Mouse (Mus musculus) adrenal gland, adult 18-20 months (tissue): Measurements from ENCODE around the gene Hyal2. TPM values are rescaled to one million over a fixed set of nuclear protein-coding genes. Genes with fewer than 3 reads are reported as not detected.
"Not testable (repeated sequence)": the region's sequence is repeated elsewhere in the genome, so short reads cannot be mapped to it uniquely, and the experiment has no call there.

Experiments
- DNase-seq, 2 experiments: peaks; one replicate each; pipeline ENCODE4 v3.0.0; 2021 to 2022; ENCODE audit warnings: low spot score in 2 of 2
- total RNA-seq, 2 experiments: library from RNA; stranded (reverse); gene quantifications; 1 replicate in 1 of 2; 2 replicates in 1 of 2; pipeline ENCODE4 v1.2.3; 2021

The Hyal2 gene
- total RNA-seq, 2 experiments from 2014 or later = 34.1 to 45.3 TPM

DNA sequence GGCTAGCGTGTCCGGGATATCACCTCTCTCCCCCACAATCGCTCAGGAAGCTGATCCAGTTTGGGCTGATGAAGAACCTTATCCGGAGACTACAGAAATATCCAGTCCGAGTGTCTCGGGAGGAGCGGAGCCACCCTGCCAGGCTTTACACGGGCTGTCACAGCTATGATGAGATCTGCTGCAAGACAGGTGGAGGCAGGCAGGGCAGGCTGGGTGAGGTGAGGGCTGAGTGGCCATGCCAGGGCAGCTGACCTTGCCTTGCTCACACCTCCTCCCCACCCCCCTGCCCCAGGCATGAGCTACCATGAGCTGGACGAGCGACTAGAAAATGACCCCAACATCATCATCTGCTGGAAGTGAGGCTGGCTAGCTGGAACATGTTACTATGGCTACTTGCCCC lies 22.5 kb upstream of the Hyal2 start:
- DNase-seq = no peak

DNA sequence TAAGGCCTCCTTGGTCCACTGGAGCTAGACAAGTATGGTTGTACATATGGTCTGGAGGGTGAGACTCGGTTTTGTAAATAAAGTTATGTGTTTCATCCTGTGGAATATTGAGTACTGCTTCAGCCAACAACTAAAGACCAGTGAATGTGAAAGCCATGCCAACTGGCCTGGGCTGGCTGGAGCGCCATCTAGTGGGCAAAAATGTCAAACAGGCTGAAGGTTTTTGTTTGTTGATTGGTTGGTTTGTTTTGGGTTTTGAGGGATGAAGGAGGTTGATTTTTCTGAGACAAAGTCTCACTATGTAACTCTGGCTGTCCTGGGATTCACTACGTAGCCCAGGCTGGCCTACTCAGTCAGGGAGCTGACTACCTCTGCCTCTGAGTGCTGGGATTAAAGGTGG lies 22.1 kb upstream of the Hyal2 start:
- DNase-seq = peak; percentile 77 to 79

DNA sequence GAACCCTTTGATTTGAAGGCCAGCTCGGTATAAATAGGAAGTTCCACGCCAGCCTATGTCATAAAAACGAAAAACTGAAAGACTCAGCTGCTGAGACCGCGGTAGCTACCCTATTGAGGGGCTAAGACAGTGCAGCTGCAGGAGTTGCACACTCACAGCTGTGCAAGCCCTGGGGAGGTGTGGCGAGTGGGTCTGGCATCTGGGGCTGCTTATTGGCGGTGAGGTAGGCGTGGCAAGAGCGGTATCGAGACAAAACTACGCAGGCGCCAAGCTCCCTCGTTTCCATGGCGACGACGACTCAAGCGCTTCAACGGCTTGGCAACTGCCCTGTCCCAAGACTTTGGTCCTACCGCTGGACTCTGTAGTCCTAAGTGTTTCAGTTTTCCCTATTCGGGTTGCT lies 20.7 kb upstream of the Hyal2 start, which contains the start of gene Zmynd10:
Gene Zmynd10 (plus strand): TSS at position 273 of the 400 bp plus-strand sequence.
- peak; percentile 78 to 84 for DNase-seq

DNA sequence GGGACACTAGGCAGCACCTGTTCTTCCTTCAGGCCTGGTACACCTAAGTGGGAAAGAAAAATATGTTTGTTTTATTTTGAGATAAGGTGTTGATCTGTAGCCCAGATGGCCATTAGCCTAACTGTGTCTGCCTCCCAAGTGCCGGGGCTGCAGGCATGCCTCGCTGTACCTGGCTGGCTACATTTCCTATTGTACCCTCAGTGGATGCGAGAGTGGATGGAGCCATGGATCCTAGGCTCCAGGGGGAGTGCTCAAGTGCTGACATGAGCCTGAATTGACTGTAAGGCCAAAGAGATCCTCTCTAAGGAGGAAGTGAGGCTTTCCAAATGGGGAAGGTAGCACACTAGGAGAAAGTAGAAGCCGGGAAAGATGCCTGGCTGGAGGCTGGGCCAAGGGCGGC lies 19.8 kb upstream of the Hyal2 start:
- no peak for DNase-seq

DNA sequence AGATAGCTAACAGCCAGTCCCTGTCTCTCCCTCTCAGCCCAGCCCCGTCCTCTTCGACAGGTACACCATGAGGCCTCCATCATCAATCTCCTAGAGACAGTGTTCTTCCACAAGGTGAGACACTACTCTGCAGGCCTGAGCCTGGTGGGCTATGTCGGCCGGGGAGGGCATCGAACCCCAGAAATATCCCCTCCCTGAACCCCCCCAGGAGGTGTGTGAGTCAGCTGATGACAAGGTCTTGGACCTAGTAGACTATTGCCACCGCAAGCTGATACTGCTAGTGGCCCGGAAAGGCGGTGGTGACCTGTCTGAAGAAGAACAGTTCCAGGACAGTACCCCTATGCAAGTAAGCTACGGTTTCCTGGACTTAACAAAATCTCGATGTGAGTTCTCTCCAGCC lies 18.9 kb upstream of the Hyal2 start:
- no peak for DNase-seq

- DNase-seq = no peak
These were observed 18.3 kb upstream of the Hyal2 start for GRCm38 (mm10) chr9:107549297-107550074.

DNA sequence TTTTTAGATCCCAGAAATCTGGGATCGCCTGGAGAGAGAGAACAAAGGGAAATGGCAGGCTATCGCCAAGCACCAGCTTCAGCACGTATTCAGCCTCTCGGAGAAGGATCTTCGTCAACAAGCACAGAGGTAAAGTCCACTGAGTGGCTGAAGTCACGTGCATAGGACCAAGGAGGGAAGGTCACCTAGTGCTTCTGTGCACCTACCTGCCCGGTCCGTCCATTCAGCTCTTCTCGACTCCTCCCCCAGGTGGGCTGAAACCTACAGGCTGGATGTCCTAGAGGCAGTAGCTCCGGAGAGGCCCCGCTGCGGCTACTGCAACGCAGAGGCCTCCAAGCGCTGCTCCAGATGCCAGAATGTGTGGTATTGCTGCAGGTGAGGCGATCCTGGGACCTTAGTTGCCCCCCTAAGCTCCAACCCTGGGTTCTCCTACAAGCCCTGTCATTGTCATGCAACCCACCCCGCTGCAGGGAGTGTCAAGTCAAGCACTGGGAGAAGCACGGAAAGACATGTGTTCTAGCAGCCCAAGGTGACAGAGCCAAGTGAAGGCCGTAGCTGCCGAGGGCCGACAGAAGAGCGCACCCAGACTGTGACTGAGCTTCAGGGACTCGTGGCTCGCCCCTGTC lies 17.1 kb upstream of the Hyal2 start:
- DNase-seq = no peak

DNA sequence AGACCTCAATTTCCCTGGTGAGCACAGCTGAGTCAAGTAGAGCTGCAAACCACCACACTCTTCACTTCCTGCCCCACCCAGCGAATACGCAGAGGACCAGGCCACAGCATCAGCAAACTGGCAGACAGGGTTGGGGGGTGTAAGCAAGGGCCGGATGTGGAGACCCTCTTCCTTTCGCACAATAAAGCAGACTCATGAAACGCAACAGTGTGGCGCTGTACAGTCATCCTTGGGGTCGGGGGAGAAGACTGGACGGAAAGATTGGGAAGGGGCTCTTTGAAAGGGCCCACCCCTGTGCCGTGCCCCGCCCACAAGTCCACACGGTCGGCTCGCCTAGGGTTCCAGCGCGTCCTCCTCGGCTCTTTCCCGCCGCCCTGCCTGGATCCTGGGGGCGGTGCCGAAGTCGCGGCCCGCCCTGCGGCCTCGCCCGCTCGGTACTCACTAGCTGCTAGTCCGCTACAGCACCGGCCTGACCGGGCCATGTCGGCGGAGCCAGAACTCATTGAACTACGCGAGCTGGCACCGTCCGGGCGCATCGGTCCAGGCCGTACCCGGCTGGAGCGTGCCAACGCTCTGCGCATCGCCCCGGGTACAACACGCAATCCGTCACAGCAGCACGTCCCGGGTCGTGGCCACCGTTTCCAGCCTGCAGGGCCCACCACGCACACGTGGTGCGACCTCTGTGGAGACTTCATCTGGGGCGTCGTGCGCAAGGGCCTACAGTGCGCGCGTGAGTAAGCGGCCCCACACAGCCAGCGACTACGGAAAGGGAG lies 16.4 kb upstream of the Hyal2 start, which contains the start of gene Rassf1:
Gene Rassf1 (plus strand): TSS at position 439 of the 773 bp plus-strand sequence.
- DNase-seq = peak; percentile 64 to 72

- DNase-seq = no peak
These were observed 15.8 kb upstream of the Hyal2 start for GRCm38 (mm10) chr9:107551890-107552355.

DNA sequence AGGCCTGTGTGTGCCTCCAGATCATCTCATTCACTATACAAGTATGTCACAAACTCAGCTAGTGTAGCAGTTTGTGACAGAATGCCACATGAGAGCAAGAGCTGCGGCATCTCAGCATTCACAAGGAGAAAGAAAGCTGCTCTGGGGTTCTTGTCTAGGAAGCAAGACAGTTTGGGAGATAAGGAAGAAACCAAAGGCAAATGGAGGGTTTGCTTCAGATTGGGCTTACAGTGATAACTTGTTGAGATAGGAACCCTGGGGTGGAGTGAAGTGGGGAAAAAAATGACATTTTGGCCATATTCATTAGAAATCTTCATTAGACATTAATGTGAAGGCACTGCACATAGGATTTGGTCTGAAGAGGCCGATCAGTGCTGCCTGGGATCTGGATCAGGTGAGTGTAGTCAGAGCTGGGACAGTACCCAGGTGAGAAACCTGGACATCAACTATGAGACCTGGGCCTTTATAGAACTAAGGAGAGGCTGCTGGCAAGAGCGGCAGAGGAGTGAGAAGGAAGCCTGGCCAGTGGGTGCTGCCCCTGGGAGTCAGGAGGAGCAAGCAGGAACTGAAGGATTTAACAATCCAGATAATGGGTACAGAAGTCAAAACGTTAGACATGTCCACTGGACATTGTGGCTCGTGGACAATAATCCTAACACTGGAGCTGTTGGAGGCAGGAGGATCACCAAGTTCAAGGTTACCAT lies 14.9 kb upstream of the Hyal2 start:
- no peak for DNase-seq

DNA sequence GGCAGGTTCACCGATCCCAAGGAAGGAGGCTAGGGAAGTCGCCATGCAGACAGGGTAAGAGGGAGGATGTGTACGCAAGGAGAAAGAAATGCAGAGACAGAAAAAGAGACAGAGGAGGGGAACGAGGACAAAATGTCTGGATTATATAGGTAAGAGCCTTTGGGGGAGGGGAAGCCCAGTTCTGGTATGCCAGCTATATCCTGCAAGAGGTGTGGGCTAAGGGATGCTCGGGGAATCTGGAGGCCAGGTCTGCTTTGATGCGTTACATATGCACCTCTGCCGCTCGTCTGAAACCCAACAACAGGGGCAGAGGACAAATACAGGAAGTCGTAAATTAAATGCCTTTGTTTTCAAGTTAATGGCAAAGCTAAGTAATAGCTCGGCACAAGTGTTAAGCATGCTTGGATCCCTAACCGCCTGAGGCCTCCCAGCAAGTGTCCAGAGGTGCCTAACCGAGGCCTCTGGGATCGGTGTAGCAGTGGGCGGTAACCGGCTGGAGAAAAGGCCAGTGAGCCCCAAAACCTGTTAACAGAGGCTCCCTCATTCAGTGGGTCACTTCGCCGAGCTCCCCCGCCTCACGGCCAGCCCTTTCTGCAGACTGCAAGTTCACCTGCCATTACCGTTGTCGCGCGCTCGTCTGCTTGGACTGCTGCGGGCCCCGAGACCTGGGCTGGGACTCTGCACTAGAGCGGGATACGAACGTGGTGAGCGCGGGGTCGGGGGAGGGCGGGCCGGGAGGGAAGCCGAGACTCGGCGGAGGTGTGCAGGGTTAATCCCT lies 14.0 kb upstream of the Hyal2 start:
- DNase-seq = peak in 1 of 2 experiments; percentile 54

DNA sequence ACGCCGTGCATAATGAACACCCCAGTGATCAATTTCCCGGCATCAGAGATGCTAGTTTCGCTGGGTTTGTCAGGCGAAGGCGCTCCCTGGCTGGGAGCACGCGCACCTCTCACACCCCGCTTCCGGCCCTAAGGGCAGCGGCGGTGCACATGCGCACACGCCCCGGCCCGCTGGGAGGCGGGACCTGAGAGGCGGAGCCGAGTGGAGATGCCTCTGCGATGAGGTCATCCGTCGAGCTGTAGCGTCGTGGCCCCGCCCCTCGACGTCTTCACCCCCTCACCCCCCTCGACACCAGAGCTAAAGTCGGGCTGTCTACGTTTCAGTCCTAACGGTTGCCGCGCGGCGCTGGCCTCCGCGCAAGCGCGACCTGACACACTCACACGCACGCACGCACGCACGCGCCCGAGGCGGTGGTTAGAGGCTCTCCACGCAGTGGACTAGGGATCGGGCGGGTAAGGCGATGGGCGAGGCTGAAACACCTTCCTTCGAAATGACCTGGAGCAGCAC lies 13.4 kb upstream of the Hyal2 start:
- DNase-seq = peak; percentile 89 to 93

DNA sequence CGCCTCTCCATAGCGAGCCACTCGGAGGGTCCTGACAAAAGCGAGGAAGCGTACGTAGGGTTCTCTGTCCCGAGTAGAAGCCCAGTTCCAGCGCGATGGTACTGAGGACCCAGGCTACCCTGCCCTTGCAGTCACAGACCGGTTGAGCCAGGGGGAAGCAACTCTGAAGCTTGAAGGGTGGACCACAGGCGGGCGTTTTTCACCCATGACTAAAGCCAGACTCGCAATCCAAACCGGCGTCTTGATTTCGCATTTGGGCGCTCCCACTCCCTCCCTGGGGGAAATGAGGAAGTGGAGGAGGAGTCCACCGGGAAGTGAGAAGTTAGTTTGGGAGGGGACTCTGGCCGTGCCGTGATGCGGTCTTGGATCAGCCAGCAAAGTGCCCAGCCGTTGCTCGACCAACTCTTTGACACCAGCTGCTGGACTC lies 12.7 kb upstream of the Hyal2 start:
- peak; percentile 53 to 57 for DNase-seq

- DNase-seq = no peak
These were observed 12.0 kb upstream of the Hyal2 start for GRCm38 (mm10) chr9:107555701-107556100.

DNA sequence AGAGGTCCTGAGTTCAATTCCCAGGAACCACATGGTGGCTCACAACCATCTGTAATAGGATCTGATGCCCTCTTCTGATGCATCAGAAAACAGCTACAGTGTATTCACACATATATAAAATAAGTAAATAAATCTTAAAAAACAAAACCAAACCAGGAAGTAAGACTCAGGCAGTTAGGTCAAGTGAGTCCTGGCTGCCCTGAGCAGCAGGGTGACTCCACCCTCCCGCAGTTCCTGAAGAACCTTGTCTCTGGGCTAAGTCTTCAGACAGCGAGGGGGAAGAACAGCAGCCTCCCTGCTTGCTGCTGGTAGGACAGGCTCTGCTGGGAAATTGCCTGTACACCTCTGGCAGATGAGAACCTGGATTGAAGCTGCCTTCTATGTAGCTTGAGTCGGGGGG lies 11.4 kb upstream of the Hyal2 start:
- no peak for DNase-seq

DNA sequence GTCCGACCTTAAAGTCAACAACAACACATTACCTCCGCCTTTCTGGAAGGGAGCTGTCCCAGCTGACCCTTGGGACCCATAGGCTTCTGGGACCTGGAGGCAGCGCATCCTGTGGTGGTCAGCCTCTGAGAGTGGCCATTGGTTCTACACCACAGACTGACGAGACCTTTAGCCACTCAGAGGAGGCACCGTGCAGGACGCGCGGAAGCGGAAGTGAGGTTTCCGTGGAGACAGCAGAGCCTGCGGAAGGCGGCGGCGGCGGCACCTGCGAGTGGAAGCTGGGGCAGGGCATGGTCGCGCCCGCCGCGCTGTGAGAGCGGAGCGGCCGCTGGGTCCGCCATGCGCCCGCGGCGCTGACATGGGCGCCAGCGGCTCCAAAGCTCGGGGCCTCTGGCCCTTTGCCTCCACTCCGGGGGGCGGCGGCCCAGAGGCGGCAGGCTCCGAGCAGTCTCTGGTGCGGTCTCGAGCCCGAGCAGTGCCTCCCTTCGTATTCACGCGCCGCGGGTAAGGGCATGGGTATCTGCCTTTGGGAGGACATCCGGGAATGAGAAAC lies 4.6 kb upstream of the Hyal2 start, which contains the start of gene Tusc2:
Gene Tusc2 (plus strand): TSS at position 227 of the 553 bp plus-strand sequence.
- DNase-seq = peak; percentile 85 to 86

DNA sequence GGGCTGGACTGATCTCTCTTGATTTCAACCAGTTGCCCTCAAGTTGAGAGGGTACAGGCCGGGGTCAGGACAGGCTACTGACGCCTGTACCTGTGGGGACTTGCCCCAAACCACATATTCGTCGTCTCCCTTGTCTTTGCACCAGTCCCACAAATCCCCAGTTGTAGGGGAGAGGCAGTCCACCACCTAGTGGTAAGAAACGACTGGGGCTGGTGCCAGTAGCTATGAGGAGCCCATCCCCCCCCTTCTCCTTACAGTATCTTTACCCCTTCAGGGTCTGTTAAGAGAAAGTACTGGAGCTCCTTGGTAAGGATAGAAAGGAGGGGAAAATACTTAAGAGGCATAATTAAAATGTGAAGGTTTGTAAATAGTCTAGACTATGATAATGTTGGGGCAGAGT lies 2.2 kb upstream of the Hyal2 start:
- DNase-seq = not testable (repeated sequence)

DNA sequence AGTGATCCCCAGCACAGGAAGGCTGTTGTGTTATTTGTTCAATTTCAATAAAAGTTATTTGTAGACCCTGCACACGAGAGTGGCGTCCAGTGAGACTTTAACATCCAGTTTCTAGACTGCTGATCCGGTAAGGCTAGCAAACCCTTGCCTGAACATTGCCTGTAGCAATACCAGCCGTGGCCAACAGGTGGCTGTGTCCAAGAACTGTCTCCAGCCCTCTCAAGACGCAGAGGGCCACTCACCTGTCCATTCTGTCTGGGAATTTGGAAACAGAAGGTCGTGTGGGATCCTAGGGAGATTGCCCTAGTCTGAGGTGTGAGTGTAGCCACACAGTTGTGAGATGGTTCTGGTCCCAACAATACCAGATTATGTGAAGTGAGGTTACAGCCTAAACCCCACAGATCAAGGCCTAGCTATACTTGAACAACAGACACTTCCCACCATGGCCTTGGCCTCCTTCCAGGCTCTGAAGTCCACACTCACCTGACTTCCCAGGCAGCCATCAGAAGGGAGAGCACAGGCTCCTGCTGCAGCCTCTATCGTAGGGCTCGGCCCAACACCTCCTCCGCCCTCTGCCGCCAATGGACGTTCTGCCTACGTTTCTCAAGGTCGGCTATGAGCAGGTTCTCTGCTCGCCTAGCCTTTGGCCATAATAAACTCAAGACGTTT lies 1.6 kb upstream of the Hyal2 start:
- DNase-seq = peak; percentile 83 to 90

GRCm38 (mm10) chr9:107566855-107567254 lies 890 bp upstream of the Hyal2 start:
- DNase-seq = no peak
